Mouse (Mus musculus) CH12.LX (cell line): ENCODE measurements at regions not wholly inside any gene's neighbourhood (a gene's known extent, or its start where the extent isn't known, plus 50 kb on each side); places are given as distances from the start of the nearest gene placed in this dataset.

ENCODE experiments used
- DNase-seq: peaks from one replicate; pipeline ENCODE4 v3.0.0-alpha.2; 2013; ENCODE audit errors: extremely low read depth
- H3K27ac ChIP-seq: 2 replicates; pipeline ENCODE4 v1.5.1; 2012; ENCODE audit warnings: low read depth, mild to moderate bottlenecking, control low read depth, moderate library complexity; ENCODE audit not compliant: insufficient read depth
- H3K27me3 ChIP-seq: replicated peaks from 2 replicates; pipeline ENCODE3; 2012; ENCODE audit warnings: inconsistent platforms
- H3K36me3 ChIP-seq, 2 experiments: replicated peaks in 1 of 2; 2 replicates each; pipeline versions ENCODE3 to v1.6.1; 2012; ENCODE audit warnings: inconsistent platforms in 1 of 2, low read length in 1 of 2, mild to moderate bottlenecking in 1 of 2, mixed read lengths in 1 of 2, moderate library complexity in 1 of 2; ENCODE audit not compliant: control insufficient read depth in 1 of 2, insufficient read depth in 1 of 2
- H3K4me1 ChIP-seq, 2 experiments: 2 replicates each; pipeline ENCODE4 v1.6.1; 2012; ENCODE audit warnings: inconsistent platforms in 1 of 2, moderate library complexity in 1 of 2; ENCODE audit not compliant: insufficient read depth in 2 of 2, control insufficient read depth in 1 of 2
- H3K4me2 ChIP-seq: 2 replicates; pipeline ENCODE4 v1.6.1; 2012; ENCODE audit warnings: low read depth, mild to moderate bottlenecking, control low read depth; ENCODE audit not compliant: poor library complexity, insufficient read depth, severe bottlenecking
- H3K4me3 ChIP-seq, 3 experiments: fragments of 150-350 bp in 1 of 3; sonication (generic) in 1 of 3; replicated peaks in 1 of 3; 2 replicates each; pipeline versions ENCODE3 to v1.5.1; 2011 to 2012; ENCODE audit warnings: low read depth in 2 of 3, low read length in 2 of 3, mild to moderate bottlenecking in 2 of 3, moderate library complexity in 2 of 3, control low read depth in 1 of 3, improper control_type of control experiment in 1 of 3, inconsistent platforms in 1 of 3, mixed read lengths in 1 of 3; ENCODE audit not compliant: poor library complexity in 1 of 3
- H3K79me2 ChIP-seq: replicated peaks from 2 replicates; pipeline ENCODE4 v1.6.1; 2012; ENCODE audit warnings: mild to moderate bottlenecking, moderate library complexity; ENCODE audit not compliant: control insufficient read depth, poor library complexity, insufficient read depth, severe bottlenecking; ENCODE audit errors: extremely low read depth
- H3K9ac ChIP-seq: 2 replicates; pipeline ENCODE4 v1.6.1; 2012; ENCODE audit warnings: low read depth, mild to moderate bottlenecking, control low read depth, moderate library complexity; ENCODE audit not compliant: insufficient read depth
- H3K9me3 ChIP-seq: replicated peaks from 2 replicates; pipeline ENCODE3; 2012; ENCODE audit warnings: low read length, inconsistent platforms, mixed read lengths
- CHD2 ChIP-seq: IDR thresholded peaks from 2 replicates; pipeline ENCODE4 v1.6.1; 2011; ENCODE audit warnings: low read length, improper control_type of control experiment
- HCFC1 ChIP-seq: IDR thresholded peaks from 2 replicates; pipeline ENCODE4 v1.6.1; 2012; ENCODE audit warnings: low read depth, mild to moderate bottlenecking, inconsistent platforms, low read length, improper control_type of control experiment
- IRF4 ChIP-seq: IDR thresholded peaks from 2 replicates; pipeline ENCODE4 v1.6.1; 2014; ENCODE audit warnings: low read depth, mild to moderate bottlenecking, inconsistent platforms, low read length, improper control_type of control experiment
- MAX ChIP-seq: IDR thresholded peaks from 2 replicates; pipeline ENCODE4 v1.6.1; 2011; ENCODE audit warnings: low read length, improper control_type of control experiment
- POLR2A ChIP-seq: IDR thresholded peaks from 2 replicates; pipeline ENCODE4 v1.6.1; 2011; ENCODE audit warnings: low read depth, mild to moderate bottlenecking, improper control_type of control experiment, low read length
- RCOR1 ChIP-seq: conservative IDR thresholded peaks from 2 replicates; pipeline ENCODE4 v1.6.1; 2012; ENCODE audit warnings: low read depth, mild to moderate bottlenecking, inconsistent platforms, low read length, improper control_type of control experiment
- USF1 ChIP-seq: IDR thresholded peaks from 2 replicates; pipeline ENCODE4 v1.6.1; 2014; ENCODE audit warnings: low read depth, mild to moderate bottlenecking, inconsistent platforms, low read length, improper control_type of control experiment
- ZC3H11A ChIP-seq: IDR thresholded peaks from 2 replicates; pipeline ENCODE4 v1.6.1; 2012; ENCODE audit warnings: low read depth, mild to moderate bottlenecking, inconsistent platforms, low read length, improper control_type of control experiment
- ZNF384 ChIP-seq: IDR thresholded peaks from 2 replicates; pipeline ENCODE4 v1.6.1; 2012; ENCODE audit warnings: low read depth, low read length, improper control_type of control experiment, inconsistent platforms
- dilution Hi-C: fragments of 300-500 bp; cut with MboI; formaldehyde crosslinking; loops from 2 replicates; pipeline ENCODE4 v1.14.3; 2020; ENCODE audit warnings: low sequenced_read_pairs; ENCODE audit not compliant: extremely low pct_unique_long_range_greater_than_20kb, extremely low pct_ligation_motif_present
- in situ Hi-C: fragments of 300-500 bp; cut with MboI; formaldehyde crosslinking; loops from 3 replicates; pipeline ENCODE4 v1.14.3; 2019; ENCODE audit warnings: low sequenced_read_pairs, low pct_ligation_motif_present, low pct_unique_long_range_greater_than_20kb, mixed read lengths

- Histone ChIP-seq H3K4me3 (no peak overlapping the region), H3K27me3 (no peaks in the 10 kb centered on the region), H3K27ac (no peak overlapping the region), H3K9me3 (peaks cover 5% of the 10 kb centered on the region), H3K79me2 (no peaks in the 10 kb centered on the region), H3K9ac (no peak overlapping the region), H3K4me1 (peaks cover 0 to 5% of the 10 kb centered on the region in 2 experiments; a peak in 1 of 4 replicates), H3K36me3 (no peaks in the 10 kb centered on the region), H3K4me2 (no peak overlapping the region)
- dilution Hi-C loops (no loop called here), in situ Hi-C loops (no loop called here)
- TF ChIP-seq ZNF384 (no peak), MAX (no peak), IRF4 (no peak)
- no peak for DNase-seq
These were observed 180.6 kb upstream of the Peli2 start for GRCm38 (mm10) chr14:47939781-47940590.

GRCm38 (mm10) chr14:47942671-47943070 is 178.0 kb upstream of the Peli2 start:
- DNase-seq, result no peak
- TF ChIP-seq USF1, result no peak
- no peak for TF ChIP-seq RCOR1
- TF ChIP-seq POLR2A, result no peak
- no peak for TF ChIP-seq IRF4
- TF ChIP-seq ZC3H11A, result no peak
- Histone ChIP-seq H3K36me3 (no peaks in the 10 kb centered on the region), H3K9me3 (peaks cover 5% of the 10 kb centered on the region), H3K27me3 (no peaks in the 10 kb centered on the region), H3K4me3 (no peak overlapping the region), H3K27ac (no peak overlapping the region), H3K4me1 (peaks cover 0 to 5% of the 10 kb centered on the region in 2 experiments; a peak in 1 of 4 replicates), H3K9ac (no peak overlapping the region), H3K4me2 (no peak overlapping the region), H3K79me2 (no peaks in the 10 kb centered on the region)
- in situ Hi-C loops (no loop called here), dilution Hi-C loops (no loop called here)

GRCm38 (mm10) chr14:47944595-47944994 is 176.0 kb upstream of the Peli2 start:
- Histone ChIP-seq H3K4me3 (no peak overlapping the region), H3K9ac (no peak overlapping the region), H3K4me1 (peaks cover 0 to 5% of the 10 kb centered on the region in 2 experiments; a peak in 1 of 4 replicates), H3K79me2 (no peaks in the 10 kb centered on the region), H3K4me2 (no peak overlapping the region), H3K27ac (no peak overlapping the region), H3K9me3 (no peaks in the 10 kb centered on the region), H3K36me3 (no peaks in the 10 kb centered on the region), H3K27me3 (no peaks in the 10 kb centered on the region)
- in situ Hi-C loops (no loop called here), dilution Hi-C loops (no loop called here)
- peak; percentile 20 for DNase-seq
- no peak for TF ChIP-seq CHD2
- no peak for TF ChIP-seq HCFC1
